Mouse (Mus musculus) spleen, postnatal 14 days (tissue): ENCODE measurements around the gene Bcl2l11.

ENCODE experiments used
- DNase-seq, 2 experiments: peaks; one replicate each; pipeline ENCODE4 v3.0.0; 2021 to 2022; ENCODE audit warnings: low spot score in 2 of 2

The Bcl2l11 gene

DNA sequence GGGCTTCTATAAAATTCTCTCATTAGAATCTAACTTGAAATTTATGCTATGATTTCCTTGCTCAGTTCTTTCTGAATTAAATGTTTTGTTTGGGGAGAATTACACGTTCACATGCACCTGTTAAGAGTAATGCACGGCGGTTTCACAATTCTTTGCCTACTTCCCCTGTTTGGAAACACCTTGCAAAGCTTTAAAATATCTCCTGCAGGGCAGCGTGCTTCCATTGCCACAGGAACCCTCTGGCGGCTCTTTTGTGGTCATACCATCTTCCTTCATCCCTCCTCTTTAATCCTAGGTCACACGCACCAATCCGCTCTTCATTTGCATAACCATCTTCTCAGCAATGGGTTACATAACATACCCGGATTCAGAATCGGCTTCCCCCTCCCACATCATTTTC is 14.3 kb upstream of the Bcl2l11 start:
- DNase-seq: no peak

DNA sequence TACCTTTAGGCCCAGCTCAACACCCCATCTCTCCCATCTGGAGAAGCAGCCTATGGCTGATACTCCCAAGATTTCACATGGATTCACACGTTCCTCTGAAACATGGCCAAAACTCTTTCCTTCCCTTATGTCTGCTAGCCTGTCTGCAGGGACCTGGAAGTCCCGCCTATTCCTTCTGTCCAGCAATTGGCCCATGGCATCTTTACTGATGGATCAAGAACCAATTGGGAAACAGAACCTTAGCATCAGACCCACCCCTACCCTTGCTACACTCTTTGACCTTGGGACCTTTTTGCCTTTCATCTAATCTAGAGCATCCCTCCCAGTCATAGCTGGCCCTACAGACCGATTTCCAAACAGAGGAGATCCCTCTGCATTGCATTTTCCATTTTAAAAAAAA is 11.2 kb upstream of the Bcl2l11 start:
- DNase-seq: no peak

DNA sequence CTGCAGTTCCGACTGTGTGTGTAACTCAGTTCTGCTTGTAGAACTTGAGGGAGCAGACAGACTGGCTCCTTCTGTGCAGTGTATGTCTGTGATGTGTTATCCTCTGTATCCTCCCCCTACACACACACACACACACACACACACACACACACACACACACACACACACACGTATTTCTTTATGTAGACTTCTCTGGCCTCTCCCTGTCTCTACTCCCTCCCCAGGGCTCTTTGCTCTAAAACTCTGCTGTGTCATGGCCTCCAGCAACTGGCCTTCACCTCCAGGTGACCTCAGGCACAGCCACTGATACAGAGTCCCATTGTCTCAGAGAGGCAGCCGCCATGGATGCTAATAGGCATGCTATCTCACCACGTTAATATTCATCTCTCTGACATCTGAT is 10.3 kb upstream of the Bcl2l11 start:
- DNase-seq: no peak

DNA sequence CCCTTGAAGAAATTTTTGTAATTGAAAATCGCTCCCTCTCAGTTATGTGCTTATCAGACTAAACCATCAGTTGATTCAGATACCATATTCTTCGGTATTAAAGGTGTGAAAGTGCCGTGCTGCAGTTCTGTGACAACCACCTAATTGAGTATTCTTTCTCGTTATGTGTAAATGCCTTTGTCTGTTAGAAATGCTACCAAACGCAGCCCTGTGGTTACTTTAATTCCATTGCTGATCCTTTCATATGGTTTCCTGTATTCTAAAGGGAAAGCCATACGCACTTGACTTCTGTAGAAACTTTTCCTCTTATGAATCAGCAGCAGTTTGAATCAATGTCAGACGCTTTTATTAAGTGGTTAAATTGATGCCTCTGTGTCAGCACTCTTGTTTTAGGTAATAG is 8.2 kb upstream of the Bcl2l11 start:
- DNase-seq: no peak

DNA sequence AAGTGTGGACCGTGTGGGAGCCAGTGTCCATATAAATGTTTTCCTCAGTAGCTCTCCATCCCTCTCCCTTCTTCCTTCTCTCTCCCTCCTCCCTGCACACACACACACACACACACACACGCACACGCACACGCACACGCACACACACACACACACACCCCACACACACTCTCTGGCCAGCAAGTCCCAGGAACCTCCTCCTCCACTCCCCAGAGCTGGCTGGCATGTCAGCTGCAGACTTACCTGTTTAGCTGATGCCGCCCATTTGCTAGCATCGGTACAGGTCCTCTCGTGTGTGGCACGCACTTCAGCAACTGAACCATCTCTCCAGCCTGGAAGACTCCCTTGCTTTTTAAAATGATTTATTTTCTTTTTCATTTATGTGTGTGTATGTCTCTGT is 6.9 kb upstream of the Bcl2l11 start:
- DNase-seq: no peak

DNA sequence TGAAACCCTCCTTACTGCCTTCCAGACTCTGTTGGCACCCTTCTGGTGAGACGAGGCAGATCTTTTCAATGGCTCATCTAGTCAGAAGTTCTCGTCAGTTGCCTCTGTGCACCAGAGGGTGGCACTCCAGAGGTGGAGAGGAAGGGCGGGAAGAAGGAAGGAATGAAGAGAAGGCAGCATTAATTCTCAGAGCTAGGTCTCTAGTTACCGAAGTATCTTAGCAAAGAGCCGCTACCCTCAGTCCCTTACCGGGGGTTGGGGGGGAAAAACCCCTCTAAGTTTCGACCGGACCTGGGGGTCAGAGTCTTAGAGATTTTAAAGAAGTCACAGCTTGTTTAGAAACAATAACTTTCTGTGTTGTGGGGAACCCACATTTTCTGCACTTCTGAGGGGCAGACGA is 3.3 kb upstream of the Bcl2l11 start:
- peak in 1 of 2 experiments; percentile 49 for DNase-seq

DNA sequence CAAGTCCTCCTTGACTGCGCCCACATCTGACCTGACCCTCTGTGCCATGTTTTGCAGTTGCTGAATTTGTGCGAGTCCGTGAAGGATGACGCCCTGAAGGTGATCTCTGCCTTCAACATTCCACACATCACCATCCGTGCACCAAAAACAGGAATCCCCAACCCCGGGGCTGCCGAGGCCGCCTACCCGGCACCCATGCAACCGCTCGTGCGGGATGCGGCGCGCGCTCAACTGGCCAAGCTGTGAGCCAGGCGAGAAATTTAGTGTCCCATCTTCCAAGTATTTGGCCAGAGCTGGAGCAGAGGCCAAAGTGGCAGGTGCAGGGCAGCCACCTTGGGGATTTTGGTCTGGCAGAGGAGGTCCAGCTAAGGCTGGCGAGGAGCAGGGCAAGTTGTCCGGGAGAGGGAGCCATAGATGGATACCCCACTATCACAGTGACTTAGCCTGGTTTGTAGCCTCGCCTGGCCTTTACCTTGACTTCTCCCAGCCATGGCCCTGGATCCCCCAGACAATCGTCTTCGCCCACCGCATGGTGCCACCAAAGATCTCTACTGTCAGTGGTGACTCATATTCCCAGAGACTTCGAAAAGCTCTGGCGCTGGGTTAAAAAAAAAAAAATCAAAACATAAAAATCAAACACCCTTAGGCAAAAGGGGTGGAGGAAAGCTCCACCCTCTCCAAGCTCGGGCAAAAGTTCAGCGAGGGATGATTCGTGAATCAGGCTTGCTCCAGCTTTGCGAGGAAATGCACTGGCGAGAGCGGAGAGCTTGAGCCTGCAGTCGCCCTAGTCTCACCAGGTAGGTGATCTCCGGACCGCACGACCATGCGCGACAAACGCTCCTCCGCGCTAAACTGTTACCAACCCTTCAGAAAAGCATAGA is 2.7 kb upstream of the Bcl2l11 start:
- DNase-seq: no peak

DNA sequence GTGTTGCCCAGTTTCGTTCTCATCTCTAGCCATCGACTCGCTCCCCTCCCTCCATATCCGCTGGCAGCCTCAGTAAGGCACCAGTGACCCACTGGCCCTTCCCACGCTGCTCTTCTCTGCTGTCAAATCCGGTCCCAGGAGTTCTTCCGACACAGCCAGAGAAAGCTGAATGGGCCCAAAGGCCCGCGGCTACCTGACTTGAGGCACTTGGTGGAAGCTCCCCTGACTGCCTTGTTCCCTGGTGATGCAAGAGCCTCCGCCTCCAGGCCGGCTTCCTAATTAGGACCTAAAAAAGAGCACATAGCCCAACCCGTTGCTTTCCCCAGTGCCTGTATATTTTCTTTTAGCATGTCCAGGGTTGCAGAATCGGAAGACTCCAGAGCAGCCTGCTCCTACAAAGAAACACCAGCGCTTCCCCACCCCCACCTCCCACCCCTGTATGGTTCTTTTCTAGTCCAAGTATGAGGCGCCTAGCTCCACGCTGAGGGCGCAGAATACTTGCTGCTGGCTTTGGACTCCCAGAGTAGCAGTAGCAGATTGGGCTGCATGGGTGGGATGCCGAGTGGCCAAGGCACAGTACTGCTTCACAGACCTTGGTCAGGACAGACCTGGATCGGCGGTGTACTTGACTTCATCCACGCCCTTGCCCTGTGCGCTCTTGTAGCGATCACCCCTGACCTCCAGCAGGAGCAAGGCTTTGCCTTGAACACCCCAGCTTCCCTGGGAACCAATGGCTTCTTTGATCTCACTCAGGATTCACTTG is 1.7 kb upstream of the Bcl2l11 start:
- no peak for DNase-seq

DNA sequence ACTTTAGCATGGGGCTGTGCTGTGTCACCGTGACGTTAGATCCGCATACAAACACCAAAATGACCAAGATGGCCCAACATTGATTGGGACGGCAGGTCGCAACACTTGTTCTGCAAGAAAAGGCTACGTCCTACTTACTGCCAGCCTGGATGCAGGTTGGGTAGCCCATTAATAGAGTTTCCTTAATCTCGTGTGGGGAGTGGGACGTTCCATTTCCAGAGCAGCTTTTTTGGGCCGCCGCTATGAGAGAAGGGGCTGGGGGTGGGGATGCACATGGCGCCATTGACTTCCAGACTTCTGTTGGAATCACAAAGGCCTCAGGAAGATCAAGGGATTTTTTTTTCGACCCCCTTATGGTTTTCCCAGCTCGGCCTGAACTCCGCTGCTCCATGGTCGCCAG is 1.1 kb upstream of the Bcl2l11 start:
- DNase-seq: no peak

DNA sequence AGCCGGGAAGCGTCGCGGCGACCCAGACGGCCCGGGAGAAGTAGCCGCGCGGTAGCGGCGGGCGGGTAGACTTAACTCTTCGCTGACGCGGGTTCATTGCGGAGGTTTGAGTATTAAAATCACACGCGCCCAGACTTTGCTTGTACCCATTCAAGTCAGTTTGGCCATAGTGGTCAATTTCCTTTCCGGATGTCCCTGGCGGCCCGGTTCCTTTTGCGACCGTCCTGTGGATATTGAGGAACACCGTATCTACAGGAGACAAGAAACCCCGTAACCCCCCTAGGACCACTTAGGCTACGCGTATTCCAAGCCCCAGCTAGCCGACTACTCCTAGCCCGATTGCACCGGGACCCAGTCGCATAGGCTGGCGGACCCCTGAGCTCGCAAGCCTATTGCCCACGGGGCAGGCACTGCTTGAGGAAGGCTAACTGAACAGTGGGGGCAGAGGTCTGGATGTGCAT is 783 bp downstream of the Bcl2l11 start:
- DNase-seq: peak in 1 of 2 experiments; percentile 16

DNA sequence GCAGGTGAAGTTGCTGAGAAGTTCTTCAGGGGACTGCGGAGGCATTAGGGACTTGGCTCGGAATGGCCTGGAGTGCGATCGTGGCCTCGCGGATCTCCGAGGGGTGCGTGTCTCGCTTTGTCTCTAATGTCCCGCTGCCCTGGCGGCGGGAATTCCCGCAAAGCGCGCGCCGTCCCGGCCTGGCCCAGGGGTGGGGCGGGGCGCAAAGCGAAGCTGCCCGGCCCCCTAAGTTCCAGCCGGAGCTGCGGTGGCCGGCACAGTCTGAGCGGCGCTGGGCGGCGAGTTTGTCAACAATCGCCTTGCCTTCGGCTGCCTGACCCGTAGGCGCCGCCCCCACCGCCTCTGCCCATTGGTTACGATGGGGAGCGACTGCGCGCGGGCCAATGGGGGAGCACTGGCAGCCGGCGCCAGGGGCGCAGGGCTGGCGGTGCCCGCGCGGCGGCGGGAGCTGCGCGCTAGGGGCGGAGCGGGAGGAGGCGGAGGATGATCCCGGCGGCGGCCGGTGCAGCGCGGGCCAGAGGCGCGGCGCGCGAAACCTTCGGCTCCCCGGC is 1.4 kb downstream of the Bcl2l11 start:
- peak; percentile 87 to 92 for DNase-seq

DNA sequence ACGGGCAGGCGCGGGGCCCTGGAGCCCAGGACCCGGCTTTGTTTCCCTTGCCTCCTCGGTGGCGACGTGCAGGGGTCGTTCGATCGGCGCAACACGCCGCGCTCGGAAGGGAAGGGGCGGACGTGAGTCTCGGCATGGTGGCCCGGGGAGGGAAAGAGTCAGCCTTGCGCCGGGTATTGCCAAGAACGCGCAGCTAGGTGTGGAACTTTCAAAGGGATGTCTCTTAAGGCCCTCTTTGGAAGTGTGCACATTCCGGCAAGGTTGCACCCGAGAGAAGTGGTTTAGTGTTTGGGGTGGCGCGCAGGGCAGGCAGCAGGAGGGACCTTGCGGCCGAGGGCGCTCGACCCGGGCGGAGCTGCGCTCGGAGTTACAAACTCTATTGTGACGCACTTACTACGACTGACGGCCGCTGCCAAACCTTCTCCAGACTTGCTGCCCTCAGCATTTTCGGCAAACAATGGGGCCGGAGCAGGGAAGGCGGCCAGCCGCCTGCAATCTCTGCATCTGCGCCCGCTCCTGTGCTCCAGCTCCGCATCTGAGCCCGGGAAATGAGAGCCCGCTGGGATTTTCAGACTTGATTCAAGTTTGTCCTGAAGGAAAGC is 2.0 kb downstream of the Bcl2l11 start:
- peak; percentile 33 to 44 for DNase-seq

DNA sequence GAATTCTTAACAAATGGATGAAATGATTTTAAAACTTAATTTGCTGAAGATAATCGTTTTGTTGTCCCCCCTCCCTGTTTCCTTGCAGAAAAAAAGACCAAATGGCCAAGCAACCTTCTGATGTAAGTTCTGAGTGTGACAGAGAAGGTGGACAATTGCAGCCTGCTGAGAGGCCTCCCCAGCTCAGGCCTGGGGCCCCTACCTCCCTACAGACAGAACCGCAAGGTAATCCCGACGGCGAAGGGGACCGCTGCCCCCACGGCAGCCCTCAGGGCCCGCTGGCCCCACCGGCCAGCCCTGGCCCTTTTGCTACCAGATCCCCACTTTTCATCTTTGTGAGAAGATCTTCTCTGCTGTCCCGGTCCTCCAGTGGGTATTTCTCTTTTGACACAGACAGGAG is 2.7 kb downstream of the Bcl2l11 start:
- no peak for DNase-seq

DNA sequence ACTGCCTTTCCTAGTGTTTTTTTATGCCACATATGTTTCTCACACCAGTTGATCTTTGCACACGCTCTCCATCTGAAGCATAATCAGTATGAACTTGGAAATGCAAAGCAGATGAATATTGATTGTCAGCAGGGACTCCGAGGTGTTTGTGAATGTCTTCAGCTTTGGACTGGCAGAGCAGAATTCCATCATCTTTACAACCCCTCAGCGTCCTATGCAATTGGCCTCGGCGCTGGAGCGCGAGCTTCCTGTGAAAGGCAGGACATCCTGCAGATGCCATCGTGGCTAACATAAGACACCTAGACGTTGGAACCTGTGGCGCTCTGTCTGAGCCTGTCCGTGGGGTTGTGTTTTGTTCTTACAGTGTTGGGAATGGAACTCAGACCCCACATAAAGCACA is 5.7 kb downstream of the Bcl2l11 start:
- no peak for DNase-seq

DNA sequence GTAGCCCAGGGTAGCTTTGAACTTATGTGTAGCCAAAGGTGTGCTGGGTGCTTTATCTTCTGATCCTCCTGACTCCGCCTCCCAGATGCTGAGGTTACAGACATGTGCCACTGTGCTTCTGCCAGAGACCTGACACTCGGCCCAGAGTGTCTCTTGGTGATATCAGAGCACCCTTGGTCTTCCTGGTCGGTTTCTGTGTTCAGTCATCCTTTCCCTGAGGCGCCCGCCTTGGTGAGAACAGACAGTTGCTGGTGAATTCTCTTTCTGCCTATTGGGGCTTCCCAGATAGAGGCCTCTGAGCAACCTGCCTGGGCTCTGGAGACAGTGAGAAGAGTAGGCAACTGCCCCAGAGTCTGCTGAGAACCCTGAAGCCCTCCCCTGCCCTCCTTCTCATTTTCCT is 6.8 kb downstream of the Bcl2l11 start:
- no peak for DNase-seq

DNA sequence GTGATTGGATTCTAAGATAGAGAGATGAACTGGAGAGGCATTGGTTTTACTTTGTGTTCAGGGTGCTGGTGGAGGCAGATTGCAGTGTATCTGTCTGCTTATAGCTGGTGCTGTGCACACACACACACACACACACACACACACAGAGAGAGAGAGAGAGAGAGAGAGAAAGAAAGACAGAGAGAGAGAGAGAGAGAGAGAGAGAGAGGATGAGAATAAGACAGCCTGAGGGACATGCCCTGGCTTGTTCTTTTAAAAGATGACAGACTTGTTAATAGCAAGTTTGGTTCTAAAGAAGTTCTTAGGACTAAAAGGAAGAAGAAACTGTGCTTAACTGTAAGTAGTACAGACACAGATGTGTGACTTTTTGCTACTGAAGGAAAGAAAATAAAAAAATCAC is 8.0 kb downstream of the Bcl2l11 start:
- no peak for DNase-seq

DNA sequence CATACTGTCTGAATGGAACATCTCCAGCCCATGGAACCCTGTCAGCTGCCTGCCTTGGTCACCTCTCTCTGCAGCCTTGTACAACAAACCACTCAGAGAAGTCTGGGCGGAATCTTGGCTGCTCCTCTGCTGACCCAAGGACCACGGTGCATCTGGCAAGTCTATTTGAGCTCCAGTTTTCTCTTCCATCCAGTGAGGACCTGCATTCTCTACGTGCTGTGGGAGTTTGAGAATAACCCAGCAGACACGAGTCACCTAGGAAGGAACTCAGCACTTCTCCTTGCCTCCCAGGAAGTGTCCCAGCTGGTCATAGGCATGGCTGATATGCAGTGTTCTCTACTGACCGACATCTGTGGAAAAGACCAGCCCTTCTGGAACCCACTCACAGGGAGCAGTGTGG is 8.6 kb downstream of the Bcl2l11 start:
- DNase-seq: no peak

DNA sequence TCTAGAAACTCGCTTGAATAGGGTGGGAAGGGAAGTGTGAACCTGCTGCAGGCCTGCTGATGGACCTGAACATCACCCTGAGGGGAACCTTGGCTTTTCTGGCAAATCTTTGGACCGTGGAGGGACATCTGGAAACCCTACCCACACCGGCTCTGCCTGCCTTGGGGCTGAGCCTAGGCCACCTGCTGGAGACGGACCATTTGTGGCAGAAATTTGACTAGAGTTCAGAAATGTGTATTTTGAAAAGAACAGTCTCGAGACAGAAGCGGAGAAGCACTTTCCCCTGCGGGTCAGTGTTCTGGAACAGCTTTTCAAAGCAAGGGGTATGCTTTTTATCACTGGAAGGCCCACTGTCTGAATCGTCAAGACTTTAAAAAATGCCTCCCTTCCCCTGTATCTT is 9.1 kb downstream of the Bcl2l11 start:
- DNase-seq: no peak

DNA sequence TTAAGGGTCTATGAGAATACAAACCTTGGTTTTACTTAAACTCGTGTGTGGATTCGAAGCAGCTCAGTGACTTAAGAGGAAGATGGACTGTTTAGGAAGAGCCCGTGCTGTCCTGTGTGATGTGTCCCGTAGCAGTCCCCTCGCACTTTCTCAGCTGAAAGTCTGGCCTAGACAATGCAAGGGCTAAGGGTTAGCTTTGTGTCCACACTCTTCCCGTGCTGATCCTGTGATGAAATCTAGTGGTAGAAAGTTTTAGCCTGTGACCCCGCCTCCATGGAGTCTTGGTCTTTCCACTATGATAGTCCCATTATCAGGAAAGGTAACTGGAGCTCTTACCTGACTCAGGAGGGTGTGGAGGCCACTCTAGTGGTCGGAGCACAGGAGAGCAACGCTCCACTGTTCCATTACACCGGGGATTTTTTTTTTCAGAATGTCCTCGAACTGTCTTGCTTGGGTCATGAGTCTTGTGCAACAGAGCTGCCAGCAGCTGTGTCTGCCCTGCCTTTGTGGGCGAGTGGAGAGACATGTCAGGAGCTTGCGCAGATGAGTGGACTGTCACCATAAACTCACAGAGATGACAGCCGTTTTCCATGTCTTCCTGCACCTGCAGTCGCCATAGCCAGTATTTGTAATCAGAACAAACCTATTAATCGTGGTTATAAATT is 11.1 kb downstream of the Bcl2l11 start:
- DNase-seq: no peak

DNA sequence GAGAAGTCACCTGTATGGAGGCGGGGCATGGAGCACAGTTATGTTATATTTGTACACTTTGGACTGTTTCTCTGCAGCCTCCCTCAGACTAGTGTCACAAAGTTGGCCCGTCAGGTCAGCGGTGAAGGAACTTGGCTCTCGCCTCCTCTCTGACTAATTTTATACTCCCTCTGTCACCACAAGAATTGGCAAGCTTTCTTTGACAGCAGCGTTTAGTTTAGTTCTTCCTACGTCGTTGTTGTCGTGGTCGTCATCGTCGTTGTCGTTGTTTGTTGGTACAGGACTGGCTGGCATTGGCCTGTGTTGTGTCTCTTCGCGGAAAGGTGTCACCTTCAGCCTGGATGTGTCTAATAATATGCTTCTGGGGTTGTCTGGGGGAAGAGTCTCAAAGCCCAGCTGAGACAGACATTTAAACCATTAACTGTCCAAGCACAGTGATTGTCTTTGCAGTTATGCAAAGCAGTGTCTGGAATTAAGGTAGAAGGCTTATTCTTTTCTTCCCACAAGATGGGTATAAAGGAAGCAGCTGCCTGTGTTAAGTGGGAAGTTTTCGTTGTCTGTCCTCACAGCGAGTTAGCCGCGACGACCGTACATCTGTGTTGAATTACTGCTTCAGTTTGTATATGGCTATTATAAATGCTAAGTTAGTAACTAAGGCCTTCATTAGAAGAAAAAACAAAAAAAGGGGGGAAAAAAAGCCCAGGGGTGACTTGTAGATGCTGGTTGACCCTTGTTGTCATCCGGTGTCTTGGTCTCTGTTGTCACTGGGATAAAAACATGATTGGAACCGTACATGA is 11.8 kb downstream of the Bcl2l11 start:
- no peak for DNase-seq

DNA sequence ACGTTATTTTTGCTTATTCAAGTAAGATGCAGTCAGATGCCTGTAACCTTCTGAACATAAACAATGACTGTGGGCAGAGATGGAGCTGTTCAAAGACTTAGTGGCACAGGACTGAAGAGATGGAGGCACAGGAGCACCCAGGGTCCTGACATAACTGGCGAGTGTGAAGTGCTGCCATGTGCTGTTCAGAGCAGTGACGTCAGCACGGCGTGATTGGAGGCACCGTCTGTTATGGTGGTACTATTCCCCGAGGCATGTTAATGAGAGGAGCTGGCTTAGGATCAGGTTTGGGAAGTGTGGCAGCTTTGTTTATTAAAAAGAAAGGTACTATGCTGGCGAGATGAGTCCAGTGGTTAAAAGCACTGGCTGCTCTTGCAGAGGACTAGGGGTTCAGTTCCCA is 13.1 kb downstream of the Bcl2l11 start:
- DNase-seq: no peak
